Mouse (Mus musculus) cortical plate, adult 2 months (tissue): ENCODE measurements around the gene Alcam.

Source experiments
- CTCF ChIP-seq: fragments of 200-500 bp; IDR thresholded peaks from 2 replicates; pipeline ENCODE4 v1.5.1; 2011; ENCODE audit warnings: mild to moderate bottlenecking, control low read depth, low read length; ENCODE audit not compliant: insufficient read depth; ENCODE audit errors: extremely low read depth
- POLR2A ChIP-seq: fragments of 200-500 bp; IDR thresholded peaks from 2 replicates; pipeline ENCODE4 v1.6.1; 2011; ENCODE audit warnings: mild to moderate bottlenecking, low read length, control low read depth; ENCODE audit not compliant: insufficient read depth; ENCODE audit errors: extremely low read depth

GRCm38 (mm10) chr16:52417982-52418381 is 35.9 kb downstream of the Alcam start:
- TF ChIP-seq CTCF (no peak), POLR2A (no peak)
